Mouse (Mus musculus): ENCODE data around the gene Etv5. TPM values are rescaled to one million over a fixed set of nuclear protein-coding genes. Genes with fewer than 3 reads are reported as not detected.

Gene Etv5
- total and polyA plus RNA-seq, 3 experiments, result 2.6 to 4.5 (median 3.5) TPM

- Histone ChIP-seq H3K9ac (ENCODE audit: insufficient read depth, low read depth) (no peak overlapping the region), H3K4me2 (ENCODE audit: insufficient read depth, low read depth, poor library complexity, severe bottlenecking) (no peak overlapping the region), H3K36me3 (replicated peaks in 1 of 2; ENCODE audit: control insufficient read depth in 1 of 2, insufficient read depth in 1 of 2, low read length in 1 of 2) (no peaks in the 10 kb centered on the region), H3K4me1 (ENCODE audit: control insufficient read depth in 1 of 2, insufficient read depth in 2 of 2) (peaks cover 2 to 4% of the 10 kb centered on the region in 2 experiments; a peak in 2 of 4 replicates), H3K79me2 (replicated peaks; ENCODE audit: control insufficient read depth, extremely low read depth, insufficient read depth, poor library complexity, severe bottlenecking) (no peaks in the 10 kb centered on the region), H3K4me3 (replicated peaks in 1 of 3; ENCODE audit: low read depth in 2 of 3, low read length in 2 of 3, poor library complexity in 1 of 3) (no peak overlapping the region), H3K9me3 (replicated peaks; ENCODE audit: low read length) (no peaks in the 10 kb centered on the region), H3K27ac (ENCODE audit: insufficient read depth, low read depth) (no peak overlapping the region), H3K27me3 (replicated peaks) (no peaks in the 10 kb centered on the region)
- TF ChIP-seq USF1 (IDR thresholded peaks at IDR 0.05; ENCODE audit: low read depth, low read length) (no peak), RCOR1 (conservative IDR thresholded peaks at IDR 0.05; ENCODE audit: low read depth, low read length) (no peak), NELFE (IDR thresholded peaks at IDR 0.05; ENCODE audit: low read depth, low read length) (no peak), ZMIZ1 (IDR thresholded peaks at IDR 0.05; ENCODE audit: low read depth, low read length) (no peak), MAZ (IDR thresholded peaks at IDR 0.05; ENCODE audit: low read depth, low read length) (no peak), USF2 (conservative IDR thresholded peaks at IDR 0.05; ENCODE audit: low read depth, low read length) (no peak), POLR2A (IDR thresholded peaks at IDR 0.05; ENCODE audit: low read depth, low read length) (no peak), MXI1 (IDR thresholded peaks at IDR 0.05; ENCODE audit: low read depth, low read length) (no peak), NRF1 (IDR thresholded peaks at IDR 0.05; ENCODE audit: low read depth, low read length) (no peak), MYC (IDR thresholded peaks at IDR 0.05; ENCODE audit: low read depth, low read length) (no peak), JUN (IDR thresholded peaks at IDR 0.05; ENCODE audit: insufficient read depth, low read depth, low read length) (no peak), TBP (conservative IDR thresholded peaks at IDR 0.05; ENCODE audit: low read depth, low read length) (no peak)
- in situ Hi-C loops (cut with MboI; ENCODE audit: low pct_ligation_motif_present, low pct_unique_long_range_greater_than_20kb, low sequenced_read_pairs) (no loop called here), dilution Hi-C loops (cut with MboI; ENCODE audit: extremely low pct_ligation_motif_present, extremely low pct_unique_long_range_greater_than_20kb, low sequenced_read_pairs) (no loop called here)
- DNase-seq (ENCODE audit: extremely low read depth), result no peak
These were observed 60.2 kb downstream of the Etv5 start for GRCm38 (mm10) chr16:22379342-22379741.

GRCm38 (mm10) chr16:22377714-22378113 lies 61.8 kb downstream of the Etv5 start:
- no peak for TF ChIP-seq MEF2A (IDR thresholded peaks at IDR 0.05; ENCODE audit: borderline replicate concordance, low read depth, low read length)
- TF ChIP-seq ETS1 (conservative IDR thresholded peaks at IDR 0.05; ENCODE audit: low read depth, low read length), result no peak
- TF ChIP-seq NELFE (IDR thresholded peaks at IDR 0.05; ENCODE audit: low read depth, low read length), result no peak
- TF ChIP-seq MAFK (IDR thresholded peaks at IDR 0.05; ENCODE audit: insufficient replicate concordance, low read length), result no peak
- TF ChIP-seq SIN3A (IDR thresholded peaks at IDR 0.05; ENCODE audit: low read length), result no peak
- no peak for TF ChIP-seq PAX5 (IDR thresholded peaks at IDR 0.05; ENCODE audit: low read length)
- in situ Hi-C loops (cut with MboI; ENCODE audit: low pct_ligation_motif_present, low pct_unique_long_range_greater_than_20kb, low sequenced_read_pairs), result no loop called here
- no peak for DNase-seq (ENCODE audit: extremely low read depth)
- Histone ChIP-seq H3K4me2 (ENCODE audit: insufficient read depth, low read depth, poor library complexity, severe bottlenecking) (no peak overlapping the region), H3K9ac (ENCODE audit: insufficient read depth, low read depth) (no peak overlapping the region), H3K4me3 (replicated peaks in 1 of 3; ENCODE audit: low read depth in 2 of 3, low read length in 2 of 3, poor library complexity in 1 of 3) (no peak overlapping the region), H3K27ac (ENCODE audit: insufficient read depth, low read depth) (no peak overlapping the region), H3K9me3 (replicated peaks; ENCODE audit: low read length) (no peaks in the 10 kb centered on the region), H3K4me1 (ENCODE audit: control insufficient read depth in 1 of 2, insufficient read depth in 2 of 2) (peaks cover 2 to 4% of the 10 kb centered on the region in 2 experiments; a peak in 2 of 4 replicates), H3K79me2 (replicated peaks; ENCODE audit: control insufficient read depth, extremely low read depth, insufficient read depth, poor library complexity, severe bottlenecking) (no peaks in the 10 kb centered on the region), H3K36me3 (replicated peaks in 1 of 2; ENCODE audit: control insufficient read depth in 1 of 2, insufficient read depth in 1 of 2, low read length in 1 of 2) (no peaks in the 10 kb centered on the region), H3K27me3 (replicated peaks) (no peaks in the 10 kb centered on the region)
- dilution Hi-C loops (cut with MboI; ENCODE audit: extremely low pct_ligation_motif_present, extremely low pct_unique_long_range_greater_than_20kb, low sequenced_read_pairs), result no loop called here

All from CH12.LX (cell line).